Mouse (Mus musculus): ENCODE measurements around the gene Serac1. TPM values are rescaled to one million over a fixed set of nuclear protein-coding genes. Genes with fewer than 3 reads are reported as not detected.

Gene Serac1
- polyA plus RNA-seq, 1 experiment from 2014 or later, result 9.8 TPM

DNA sequence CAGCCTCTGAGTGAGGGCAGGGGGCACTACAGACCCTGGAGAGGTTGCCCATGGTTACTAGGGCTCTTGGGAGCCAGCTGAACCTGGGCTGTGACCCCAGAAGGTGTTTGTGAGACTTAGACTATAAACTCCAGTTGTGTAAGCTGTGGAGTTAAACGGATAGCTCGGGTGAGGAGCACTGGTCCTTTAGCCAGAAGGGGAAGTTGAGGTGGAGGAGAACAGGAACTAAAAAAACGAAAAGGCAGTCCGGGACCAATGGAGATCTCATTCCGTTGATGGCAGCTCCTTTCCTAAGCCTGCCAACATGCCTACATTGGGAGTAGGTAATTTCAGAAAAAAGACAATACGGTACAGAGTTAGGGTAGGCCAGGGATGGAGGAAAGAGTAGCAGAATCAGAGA is 78.2 kb downstream of the Serac1 start:
- Histone ChIP-seq H3K9me3 (0 out of 2 replicates have a peak, but pooled peaks cover 3% of the 10 kb centered on the region), H3K27me3 (no peaks in the 10 kb centered on the region), H3K36me3 (no peaks in the 10 kb centered on the region), H3K4me1 (replicated peaks) (peaks cover 10% of the 10 kb centered on the region), H3K9ac (no peak overlapping the region), H3K4me3 (no peak overlapping the region), H3K27ac (replicated peaks) (no peak overlapping the region), H3K4me2 (no peak overlapping the region)
- no peak for ATAC-seq (ENCODE audit: low read depth)
- WGBS, result 89% methylated on average over 6 of the region's 6 CpGs

DNA sequence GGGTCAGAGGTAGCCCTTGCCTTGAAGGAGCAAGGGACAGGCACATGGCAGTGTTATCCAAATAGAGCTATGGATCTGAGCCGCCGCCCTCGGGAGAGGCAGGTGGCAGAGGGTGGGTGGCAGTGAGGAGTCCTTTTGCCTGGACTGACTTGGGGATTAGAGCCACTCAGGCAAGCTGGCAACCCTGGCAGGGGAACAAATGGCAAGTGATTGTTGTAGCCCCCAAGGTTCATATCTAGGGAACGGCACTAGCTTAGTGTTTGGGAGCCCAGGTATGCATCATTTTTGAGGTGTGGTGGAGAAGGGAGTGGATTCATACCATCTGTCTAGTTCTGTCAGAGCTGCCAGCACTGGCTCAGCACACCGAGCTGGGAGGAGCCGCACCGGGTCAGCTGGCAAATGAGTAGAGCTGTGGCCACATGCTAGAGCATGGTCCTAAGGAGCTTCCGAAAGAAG is 78.6 kb downstream of the Serac1 start:
- no peak overlapping the region for H3K4me3 ChIP-seq
- no peak for ATAC-seq (ENCODE audit: low read depth)
- no peak overlapping the region for H3K27ac ChIP-seq (replicated peaks)
- peaks cover 5% of the 10 kb centered on the region for H3K4me1 ChIP-seq (replicated peaks)
- no peaks in the 10 kb centered on the region for H3K27me3 ChIP-seq
- H3K4me2 ChIP-seq, result no peak overlapping the region
- no peak overlapping the region for H3K9ac ChIP-seq
- WGBS, result 93% methylated on average over 8 of the region's 8 CpGs
- no peaks in the 10 kb centered on the region for H3K36me3 ChIP-seq
- H3K9me3 ChIP-seq, result 0 out of 2 replicates have a peak, but pooled peaks cover 3% of the 10 kb centered on the region

DNA sequence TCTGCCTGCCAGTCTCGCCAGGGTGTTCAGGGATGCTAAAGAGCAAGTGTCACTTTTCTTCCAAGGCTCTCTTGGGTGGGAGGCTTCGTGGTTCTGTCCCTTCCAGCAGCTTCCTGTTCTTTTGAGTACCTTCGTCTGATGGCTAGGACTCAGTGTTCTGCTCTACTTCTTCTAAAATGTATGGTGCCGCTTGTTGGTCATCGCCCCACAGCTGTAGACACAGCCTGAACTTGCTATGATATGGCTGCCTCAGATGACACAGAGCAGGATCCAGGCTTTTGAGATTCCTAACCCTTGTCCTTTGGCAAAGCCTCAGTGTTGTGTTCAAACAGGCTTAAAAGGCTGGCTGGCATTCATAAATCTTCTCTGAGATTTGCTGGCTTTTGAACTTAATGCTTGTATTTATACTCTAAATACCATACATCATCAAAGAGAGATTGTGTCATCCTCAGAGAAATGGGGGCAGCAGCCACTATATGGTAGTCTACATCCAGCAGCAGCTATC is 80.5 kb downstream of the Serac1 start:
- Histone ChIP-seq H3K4me1 (replicated peaks) (no peaks in the 10 kb centered on the region), H3K4me2 (no peak overlapping the region)
- 79% methylated on average over 5 of the region's 5 CpGs for WGBS

DNA sequence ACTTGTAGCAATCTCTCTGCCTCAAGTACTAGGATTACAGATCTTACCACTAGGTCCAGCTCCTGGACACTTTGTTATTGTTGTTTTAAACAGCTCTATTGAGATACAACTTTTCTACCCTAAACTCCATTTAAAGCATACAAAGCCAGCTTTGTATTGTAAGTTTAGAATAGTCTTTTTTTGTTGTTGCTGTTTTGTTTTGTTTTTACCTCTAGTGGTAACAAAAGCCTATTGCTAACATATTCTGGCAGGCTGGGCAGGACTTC is 81.4 kb downstream of the Serac1 start:
- Histone ChIP-seq H3K4me2 (no peak overlapping the region), H3K4me1 (replicated peaks) (no peaks in the 10 kb centered on the region), H3K27ac (replicated peaks) (no peak overlapping the region), H3K4me3 (no peak overlapping the region), H3K36me3 (no peaks in the 10 kb centered on the region), H3K27me3 (no peaks in the 10 kb centered on the region), H3K9ac (no peak overlapping the region), H3K9me3 (no peaks in the 10 kb centered on the region)
- no peak for ATAC-seq (ENCODE audit: low read depth)

More for the DNA sequence above, 80.5 kb downstream of the Serac1 start:
- Histone ChIP-seq H3K9ac (no peak overlapping the region), H3K4me3 (no peak overlapping the region), H3K9me3 (0 out of 2 replicates have a peak, but pooled peaks cover 3% of the 10 kb centered on the region), H3K36me3 (no peaks in the 10 kb centered on the region), H3K27me3 (no peaks in the 10 kb centered on the region), H3K27ac (replicated peaks) (no peak overlapping the region)
- ATAC-seq (ENCODE audit: low read depth), result no peak

DNA sequence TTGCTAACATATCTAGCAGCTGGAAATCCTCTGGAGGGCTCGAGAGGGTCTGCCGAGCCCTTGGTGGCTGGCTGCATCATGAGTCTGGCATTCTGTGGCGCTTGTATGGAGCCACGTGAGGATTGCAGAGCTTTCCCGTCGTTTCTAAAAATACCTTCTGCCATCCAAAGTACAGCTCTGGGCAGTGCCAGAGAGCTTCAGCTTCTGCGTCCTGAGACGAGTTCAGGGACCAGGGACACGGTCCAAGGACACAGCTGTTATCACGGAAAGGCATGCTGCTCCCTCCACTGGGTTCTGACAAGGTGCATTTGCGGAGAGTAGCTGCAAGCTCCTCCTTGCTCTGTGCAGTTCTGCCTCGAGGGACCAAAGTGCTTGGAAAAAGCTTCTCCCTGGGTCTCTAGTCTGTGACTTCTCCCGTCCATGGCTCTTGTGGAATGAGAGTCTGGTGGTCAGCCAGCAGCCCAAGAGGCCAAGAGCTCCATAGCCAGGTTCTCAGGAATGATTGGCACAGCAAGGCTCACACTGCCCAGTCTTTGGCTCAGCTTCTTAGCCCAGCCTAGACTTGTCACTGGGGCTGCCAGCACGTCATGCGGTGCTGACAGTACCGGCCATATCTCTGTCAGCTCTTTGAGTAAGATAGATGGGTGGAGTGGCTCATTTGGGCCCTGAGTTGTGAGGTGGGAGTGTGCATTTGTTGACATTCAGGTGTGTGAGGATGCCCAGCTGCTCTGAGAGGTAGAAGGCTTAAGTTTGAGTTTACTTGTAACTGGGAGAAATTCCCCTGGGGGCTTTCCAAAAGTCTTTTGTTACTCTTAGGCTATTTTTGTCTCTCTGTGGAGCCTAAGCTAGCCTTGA is 81.9 kb downstream of the Serac1 start:
- no peak for ATAC-seq (ENCODE audit: low read depth)

DNA sequence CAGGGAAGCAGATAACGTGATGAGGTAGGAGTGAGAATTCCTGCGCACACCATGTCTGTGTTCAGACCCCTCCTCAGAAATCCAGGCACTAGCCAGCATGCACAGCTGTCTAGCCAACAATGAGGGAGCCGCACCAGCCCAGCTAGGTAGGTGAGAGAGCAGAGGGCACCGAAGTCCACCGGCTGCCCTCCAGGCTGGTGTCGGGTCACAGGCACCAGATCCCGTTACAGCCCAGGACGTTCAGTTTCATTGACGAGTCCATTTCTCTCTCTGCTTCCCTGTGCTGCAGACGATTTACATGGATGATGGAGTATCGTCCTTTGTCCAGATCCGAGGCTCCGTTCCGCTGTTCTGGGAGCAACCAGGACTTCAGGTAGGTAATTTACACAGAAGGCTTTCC is 83.0 kb downstream of the Serac1 start:
- no peak overlapping the region for H3K27ac ChIP-seq (replicated peaks)
- ATAC-seq (ENCODE audit: low read depth), result no peak
- no peak overlapping the region for H3K9ac ChIP-seq
- no peaks in the 10 kb centered on the region for H3K9me3 ChIP-seq
- H3K4me2 ChIP-seq, result no peak overlapping the region
- H3K36me3 ChIP-seq, result no peaks in the 10 kb centered on the region
- no peaks in the 10 kb centered on the region for H3K27me3 ChIP-seq
- H3K4me1 ChIP-seq (replicated peaks), result no peaks in the 10 kb centered on the region
- no peak overlapping the region for H3K4me3 ChIP-seq
- WGBS, result 84% methylated on average over 14 of the region's 14 CpGs

More for the DNA sequence above, 81.9 kb downstream of the Serac1 start:
- Histone ChIP-seq H3K4me1 (replicated peaks) (no peaks in the 10 kb centered on the region), H3K9ac (no peak overlapping the region), H3K27me3 (no peaks in the 10 kb centered on the region), H3K36me3 (no peaks in the 10 kb centered on the region), H3K9me3 (no peaks in the 10 kb centered on the region), H3K4me2 (no peak overlapping the region), H3K4me3 (no peak overlapping the region), H3K27ac (replicated peaks) (no peak overlapping the region)
- 80% methylated on average over 16 of the region's 16 CpGs for WGBS

DNA sequence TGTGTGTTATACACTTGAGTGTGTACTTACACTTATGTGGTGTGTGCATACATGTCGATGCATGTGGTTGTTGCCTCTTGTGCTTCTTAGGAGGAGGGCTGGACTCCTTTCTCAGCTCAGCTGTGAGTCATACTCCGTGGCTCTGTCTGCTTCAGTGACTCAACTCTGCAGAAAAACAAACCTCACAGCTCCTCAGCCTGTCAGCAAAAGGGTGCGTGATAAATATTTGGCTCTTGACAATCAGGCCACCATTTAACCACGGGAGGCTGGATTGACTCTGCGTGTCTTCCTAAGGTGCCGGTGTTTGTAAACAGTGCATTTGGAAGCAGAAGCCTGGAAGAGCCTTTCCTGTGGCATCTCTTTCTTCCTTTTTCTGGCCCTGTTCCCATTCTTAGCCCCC is 84.9 kb downstream of the Serac1 start:
- Histone ChIP-seq H3K27me3 (no peaks in the 10 kb centered on the region), H3K4me2 (no peak overlapping the region), H3K4me3 (no peak overlapping the region), H3K27ac (replicated peaks) (no peak overlapping the region), H3K9me3 (no peaks in the 10 kb centered on the region), H3K9ac (no peak overlapping the region), H3K36me3 (no peaks in the 10 kb centered on the region), H3K4me1 (replicated peaks) (no peaks in the 10 kb centered on the region)
- ATAC-seq (ENCODE audit: low read depth), result no peak
- 65% methylated on average over 6 of the region's 6 CpGs for WGBS

DNA sequence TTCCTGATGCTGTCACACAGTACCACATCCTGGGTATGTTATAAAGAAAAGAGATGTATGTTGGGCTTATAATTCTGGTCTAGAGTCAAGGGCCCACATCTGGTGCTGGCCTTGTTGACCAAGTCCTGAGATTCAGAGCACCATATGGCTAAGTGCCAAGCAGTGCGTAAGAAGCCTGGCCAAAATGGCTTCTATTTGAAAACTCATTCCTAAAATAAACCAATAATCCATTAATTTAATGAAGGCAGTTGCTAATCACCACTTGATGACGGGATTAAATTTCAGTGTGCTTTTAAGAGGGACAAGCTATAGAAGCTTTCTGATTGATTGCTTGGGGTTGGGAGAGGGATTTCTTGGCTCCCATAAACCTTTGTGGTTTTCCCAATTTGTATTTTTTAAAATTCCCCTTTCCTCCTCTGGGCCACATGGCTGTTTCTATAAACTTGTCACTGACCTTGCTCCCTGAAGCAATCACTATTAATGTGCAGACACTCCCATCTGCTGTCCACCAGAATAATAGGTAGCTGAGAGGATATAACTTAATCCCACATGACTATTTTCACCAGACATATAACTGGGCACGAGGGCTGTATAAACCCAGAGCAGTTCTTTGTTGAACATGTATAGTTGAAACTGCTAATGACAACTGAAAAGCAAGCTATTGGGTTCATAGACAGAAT is 85.8 kb downstream of the Serac1 start:
- Histone ChIP-seq H3K27me3 (no peaks in the 10 kb centered on the region), H3K4me2 (no peak overlapping the region), H3K27ac (replicated peaks) (no peak overlapping the region), H3K4me3 (no peak overlapping the region), H3K9me3 (no peaks in the 10 kb centered on the region), H3K9ac (no peak overlapping the region), H3K36me3 (no peaks in the 10 kb centered on the region), H3K4me1 (replicated peaks) (no peaks in the 10 kb centered on the region)
- WGBS, result 63% methylated on average over 3 of the region's 3 CpGs
- no peak for ATAC-seq (ENCODE audit: low read depth)

DNA sequence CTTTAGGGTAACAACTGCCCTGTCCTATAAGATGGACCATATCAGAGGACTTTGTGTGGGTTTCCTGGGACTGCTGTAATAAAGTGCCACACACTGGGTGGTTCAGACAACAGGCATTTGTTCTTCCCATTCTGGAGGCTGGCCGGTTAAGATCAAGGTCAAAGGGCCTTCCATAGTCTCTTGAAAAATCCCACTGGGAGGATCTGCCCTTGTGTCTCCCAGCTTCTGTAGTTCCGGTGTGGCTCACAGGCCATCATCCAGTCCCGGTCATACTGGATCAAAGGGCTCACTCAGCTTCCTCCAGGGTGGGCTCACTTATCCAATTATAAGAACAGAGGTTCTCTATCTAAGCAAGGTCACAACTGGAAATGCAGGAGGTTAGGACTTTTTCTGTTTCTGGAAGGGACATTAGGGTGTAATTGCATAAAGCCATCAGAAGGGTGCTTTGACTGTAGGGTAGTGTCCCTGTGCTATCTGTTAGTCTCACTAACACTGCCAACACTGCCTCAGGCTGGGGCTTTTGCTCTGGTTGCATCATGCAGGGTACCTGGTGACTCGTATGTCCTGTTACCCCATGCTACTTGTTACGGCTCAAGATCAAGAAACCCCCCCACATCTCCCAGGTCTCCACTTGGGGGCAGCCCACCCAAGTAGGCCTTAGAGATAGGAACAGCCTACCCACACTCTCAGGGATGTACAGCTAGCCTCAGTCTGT is 86.5 kb downstream of the Serac1 start:
- Histone ChIP-seq H3K9ac (no peak overlapping the region), H3K27ac (replicated peaks) (no peak overlapping the region), H3K36me3 (no peaks in the 10 kb centered on the region), H3K4me3 (no peak overlapping the region), H3K27me3 (no peaks in the 10 kb centered on the region), H3K9me3 (no peaks in the 10 kb centered on the region), H3K4me1 (replicated peaks) (peaks cover 4% of the 10 kb centered on the region; the same call in 1 of the 2 replicates), H3K4me2 (no peak overlapping the region)
- WGBS, result 75% methylated on average over 5 of the region's 5 CpGs
- ATAC-seq (ENCODE audit: low read depth), result no peak

Other genes starting within 250 kb of the Serac1 start
- gene Snx9, start 238.4 kb downstream of the Serac1 start, polyA plus RNA-seq (2015; fragmentation: Nextera tagmentation; extraction: Ambion mirVana), result 9.5 and 10.8 TPM in 2 replicates
- 1.4 and 1.7 TPM in 2 replicates for gene Synj2, start 138.5 kb downstream of the Serac1 start, polyA plus RNA-seq (2015; fragmentation: Nextera tagmentation; extraction: Ambion mirVana)
- 207 and 225 TPM in 2 replicates for gene Gtf2h5, start within 50 bp of the Serac1 start, polyA plus RNA-seq (2015; fragmentation: Nextera tagmentation; extraction: Ambion mirVana)
- 145 and 156 TPM in 2 replicates for gene Tulp4, start 26.7 kb upstream of the Serac1 start, polyA plus RNA-seq (2015; fragmentation: Nextera tagmentation; extraction: Ambion mirVana)
- gene Tmem181a, start 177.1 kb upstream of the Serac1 start, polyA plus RNA-seq (2015; fragmentation: Nextera tagmentation; extraction: Ambion mirVana), result 35.8 and 38.5 TPM in 2 replicates
- 55.6 and 56.5 TPM in 2 replicates for gene Dynlt1a, start 237.8 kb upstream of the Serac1 start, polyA plus RNA-seq (2015; fragmentation: Nextera tagmentation; extraction: Ambion mirVana)